Mouse (Mus musculus): ENCODE data around the gene Slc13a5. TPM values are rescaled to one million over a fixed set of nuclear protein-coding genes. Genes with fewer than 3 reads are reported as not detected.

The Slc13a5 gene
- polyA plus RNA-seq (2014; fragmentation: Nextera tagmentation; extraction: Ambion mirVana): 0.21 and 0.29 TPM in 2 replicates

- peaks cover 6% of the 10 kb centered on the region for H3K4me1 ChIP-seq (ENCODE audit: control insufficient read depth, insufficient read depth, low read length)
- peak within 1 kb of the TSS; percentile 30 for H3K4me3 ChIP-seq (ENCODE audit: low read depth, low read length)
- 0 out of 2 replicates have a peak within 1 kb of the TSS, but pooled peaks have one; percentile 34 for H3K9ac ChIP-seq (ENCODE audit: low read length)
- peak within 1 kb of the TSS; percentile 65 for H3K4me2 ChIP-seq
- H3K27ac ChIP-seq (ENCODE audit: low read depth, low read length): no peak within 1 kb of the TSS
- ATAC-seq (ENCODE audit: low FRiP score): peak; percentile 57
- no peaks in the 10 kb centered on the region for H3K9me3 ChIP-seq (ENCODE audit: control insufficient read depth, low read length)
- WGBS: 2% methylated on average over 36 of the region's 36 CpGs
- no peaks in the 10 kb centered on the region for H3K36me3 ChIP-seq (ENCODE audit: control insufficient read depth, insufficient read depth, low read length)
- DNase-seq (ENCODE audit: low spot score, missing footprints): peak; percentile 85
- H3K27me3 ChIP-seq (ENCODE audit: control insufficient read depth, insufficient read depth, low read length): peaks cover 23% of the 10 kb centered on the region
Observed at GRCm38 (mm10) chr11:72266960-72267560, at the start of gene Slc13a5. TSS of gene Slc13a5 (minus strand) at chr11:72267222.

DNA sequence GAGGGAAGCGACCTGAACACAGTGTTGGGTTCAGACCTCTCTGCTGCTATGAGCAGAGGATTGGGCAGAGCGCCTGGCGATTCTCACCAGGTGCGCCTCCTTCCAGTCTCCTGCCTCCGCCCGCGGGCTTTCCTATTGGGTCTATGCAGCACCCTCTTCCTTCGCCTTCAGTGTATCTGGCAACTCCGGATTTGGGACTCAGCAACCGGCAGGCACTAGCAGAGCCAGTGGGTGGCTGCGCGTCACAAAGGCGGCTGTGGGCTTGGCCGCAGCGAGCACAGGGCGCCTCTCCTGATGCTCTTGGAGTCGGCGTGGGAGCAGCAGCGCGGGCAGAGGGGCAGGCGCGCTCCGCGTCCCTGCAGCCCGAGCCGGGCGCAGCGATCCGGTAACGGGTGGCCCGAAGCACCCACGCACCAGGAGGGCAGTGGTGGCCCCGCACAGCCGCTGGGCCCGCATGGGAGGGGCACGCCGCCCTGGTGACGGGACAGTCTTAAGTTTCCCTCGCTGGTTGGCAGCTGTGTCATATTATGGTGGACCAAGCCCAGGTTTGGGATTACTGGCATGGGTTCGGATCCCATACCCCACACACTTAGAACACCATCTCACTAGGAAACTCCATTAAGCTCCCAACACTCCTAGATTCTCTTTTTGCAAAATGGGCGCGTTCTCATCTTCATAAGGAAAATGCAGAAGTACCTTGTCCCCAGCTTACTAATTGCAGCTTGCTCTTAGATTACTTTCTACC is 47.3 kb upstream of the Slc13a5 start, which contains the start of gene Fbxo39:
Fbxo39 (plus strand) TSS at position 294 of the 745 bp plus-strand sequence.
- no peaks in the 10 kb centered on the region for H3K9me3 ChIP-seq (ENCODE audit: control insufficient read depth, low read length)
- peaks cover 14% of the 10 kb centered on the region for H3K27me3 ChIP-seq (ENCODE audit: control insufficient read depth, insufficient read depth, low read length)
- ATAC-seq (ENCODE audit: low FRiP score) (no peak), DNase-seq (ENCODE audit: low spot score, missing footprints) (peak; percentile 79)
- H3K4me3 ChIP-seq (ENCODE audit: low read depth, low read length): peak within 1 kb of the TSS; percentile 22
- 12% methylated on average over 42 of the region's 42 CpGs for WGBS
- H3K36me3 ChIP-seq (ENCODE audit: control insufficient read depth, insufficient read depth, low read length): no peaks in the 10 kb centered on the region
- H3K9ac ChIP-seq (ENCODE audit: low read length): peak within 1 kb of the TSS; percentile 45; the same call in 1 of the 2 replicates
- H3K4me2 ChIP-seq: peak within 1 kb of the TSS; percentile 51
- H3K27ac ChIP-seq (ENCODE audit: low read depth, low read length): no peak within 1 kb of the TSS
- peaks cover 4% of the 10 kb centered on the region; the same call in 1 of the 2 replicates for H3K4me1 ChIP-seq (ENCODE audit: control insufficient read depth, insufficient read depth, low read length)

GRCm38 (mm10) chr11:72311355-72312001 is 44.5 kb upstream of the Slc13a5 start:
- 83% methylated on average over 10 of the region's 10 CpGs for WGBS
- DNase-seq (ENCODE audit: low spot score, missing footprints): peak; percentile 67
- H3K36me3 ChIP-seq (ENCODE audit: control insufficient read depth, insufficient read depth, low read length): no peaks in the 10 kb centered on the region
- peaks cover 4% of the 10 kb centered on the region; the same call in 1 of the 2 replicates for H3K4me1 ChIP-seq (ENCODE audit: control insufficient read depth, insufficient read depth, low read length)
- H3K4me3 ChIP-seq (ENCODE audit: low read depth, low read length): no peak overlapping the region
- no peak overlapping the region for H3K9ac ChIP-seq (ENCODE audit: low read length)
- H3K9me3 ChIP-seq (ENCODE audit: control insufficient read depth, low read length): no peaks in the 10 kb centered on the region
- no peak overlapping the region for H3K4me2 ChIP-seq
- no peak for ATAC-seq (ENCODE audit: low FRiP score)
- peaks cover 14% of the 10 kb centered on the region for H3K27me3 ChIP-seq (ENCODE audit: control insufficient read depth, insufficient read depth, low read length)
- H3K27ac ChIP-seq (ENCODE audit: low read depth, low read length): no peak overlapping the region

DNA sequence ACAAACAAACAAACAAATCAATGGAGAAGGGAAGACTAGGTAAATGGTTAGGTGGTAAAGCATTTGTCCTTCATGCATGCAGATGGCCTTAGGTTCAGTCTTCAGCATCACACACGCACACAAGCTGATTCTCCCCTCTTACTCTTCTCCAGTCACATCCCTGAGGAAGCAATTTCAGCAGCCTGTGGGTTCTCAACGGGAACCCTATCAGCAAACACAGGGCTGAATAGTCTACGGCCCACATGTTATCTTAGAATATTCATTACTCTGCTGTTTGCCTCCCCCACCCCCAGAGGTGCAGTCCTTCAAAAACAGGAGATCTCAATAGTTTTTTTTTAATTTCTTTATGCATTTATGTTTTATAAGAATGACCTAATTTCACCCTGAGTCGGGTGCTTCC is 43.5 kb upstream of the Slc13a5 start:
- Histone ChIP-seq H3K4me1 (ENCODE audit: control insufficient read depth, insufficient read depth, low read length) (peaks cover 4% of the 10 kb centered on the region; the same call in 1 of the 2 replicates), H3K27me3 (ENCODE audit: control insufficient read depth, insufficient read depth, low read length) (peaks cover 14% of the 10 kb centered on the region), H3K4me2 (no peak overlapping the region), H3K36me3 (ENCODE audit: control insufficient read depth, insufficient read depth, low read length) (no peaks in the 10 kb centered on the region), H3K9ac (ENCODE audit: low read length) (no peak overlapping the region), H3K9me3 (ENCODE audit: control insufficient read depth, low read length) (no peaks in the 10 kb centered on the region), H3K4me3 (ENCODE audit: low read depth, low read length) (no peak overlapping the region), H3K27ac (ENCODE audit: low read depth, low read length) (no peak overlapping the region)
- no peak for ATAC-seq (ENCODE audit: low FRiP score)
- DNase-seq (ENCODE audit: low spot score, missing footprints): no peak
- 86% methylated on average over 4 of the region's 4 CpGs for WGBS

DNA sequence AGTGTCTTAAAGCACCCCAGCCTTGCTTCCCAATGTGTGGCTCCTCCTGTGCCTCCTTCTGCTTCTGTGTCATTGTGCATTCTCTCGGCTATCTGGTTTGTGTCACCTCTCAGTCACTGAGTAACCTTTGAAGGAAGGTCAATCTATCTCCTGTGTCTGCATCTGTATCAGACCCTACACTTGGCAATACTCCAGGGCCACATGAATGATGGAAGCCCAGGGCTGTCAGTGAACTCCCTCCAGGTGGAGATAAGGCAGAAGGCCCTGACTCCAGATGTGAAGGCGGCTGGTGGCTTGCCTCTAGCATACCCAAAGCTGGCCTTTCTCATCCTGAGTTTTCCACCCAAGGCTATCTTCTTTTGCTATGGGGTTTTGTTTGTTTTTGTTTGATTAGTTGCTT is 42.0 kb upstream of the Slc13a5 start:
- 81% methylated on average over 2 of the region's 2 CpGs for WGBS
- no peak overlapping the region for H3K4me2 ChIP-seq

DNA sequence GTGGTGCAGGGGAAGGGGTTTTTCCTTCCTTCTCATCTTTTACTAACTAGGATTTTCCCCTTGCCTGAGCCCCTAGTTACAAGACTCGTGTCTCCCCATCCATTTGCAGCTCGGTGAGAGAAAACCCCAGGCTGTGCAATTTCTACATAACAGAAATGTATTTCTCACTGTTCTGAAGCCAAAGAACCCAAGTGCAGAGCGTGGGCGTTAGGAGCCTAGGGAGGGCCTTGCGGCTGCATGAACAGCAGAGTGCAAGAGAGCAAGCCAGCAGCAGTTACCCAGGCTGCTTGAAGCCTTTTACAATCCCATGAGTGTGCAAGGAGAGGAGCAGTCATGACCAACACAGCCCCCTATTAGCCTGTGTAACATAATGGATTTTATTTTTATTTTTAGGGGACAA is 40.4 kb upstream of the Slc13a5 start:
- no peak for ATAC-seq (ENCODE audit: low FRiP score)
- Histone ChIP-seq H3K36me3 (ENCODE audit: control insufficient read depth, insufficient read depth, low read length) (no peaks in the 10 kb centered on the region), H3K9ac (ENCODE audit: low read length) (no peak overlapping the region), H3K4me1 (ENCODE audit: control insufficient read depth, insufficient read depth, low read length) (no peaks in the 10 kb centered on the region), H3K27ac (ENCODE audit: low read depth, low read length) (no peak overlapping the region), H3K4me3 (ENCODE audit: low read depth, low read length) (no peak overlapping the region), H3K4me2 (no peak overlapping the region), H3K9me3 (ENCODE audit: control insufficient read depth, low read length) (no peaks in the 10 kb centered on the region), H3K27me3 (ENCODE audit: control insufficient read depth, insufficient read depth, low read length) (no peaks in the 10 kb centered on the region)
- DNase-seq (ENCODE audit: low spot score, missing footprints): no peak
- WGBS: 87% methylated on average over 5 of the region's 5 CpGs

More for the DNA sequence above, 42.0 kb upstream of the Slc13a5 start:
- DNase-seq (ENCODE audit: low spot score, missing footprints): no peak
- Histone ChIP-seq H3K9me3 (ENCODE audit: control insufficient read depth, low read length) (no peaks in the 10 kb centered on the region), H3K4me1 (ENCODE audit: control insufficient read depth, insufficient read depth, low read length) (no peaks in the 10 kb centered on the region), H3K27me3 (ENCODE audit: control insufficient read depth, insufficient read depth, low read length) (peaks cover 5% of the 10 kb centered on the region; the same call in 1 of the 2 replicates), H3K9ac (ENCODE audit: low read length) (no peak overlapping the region), H3K36me3 (ENCODE audit: control insufficient read depth, insufficient read depth, low read length) (no peaks in the 10 kb centered on the region), H3K4me3 (ENCODE audit: low read depth, low read length) (no peak overlapping the region), H3K27ac (ENCODE audit: low read depth, low read length) (no peak overlapping the region)
- no peak for ATAC-seq (ENCODE audit: low FRiP score)

DNA sequence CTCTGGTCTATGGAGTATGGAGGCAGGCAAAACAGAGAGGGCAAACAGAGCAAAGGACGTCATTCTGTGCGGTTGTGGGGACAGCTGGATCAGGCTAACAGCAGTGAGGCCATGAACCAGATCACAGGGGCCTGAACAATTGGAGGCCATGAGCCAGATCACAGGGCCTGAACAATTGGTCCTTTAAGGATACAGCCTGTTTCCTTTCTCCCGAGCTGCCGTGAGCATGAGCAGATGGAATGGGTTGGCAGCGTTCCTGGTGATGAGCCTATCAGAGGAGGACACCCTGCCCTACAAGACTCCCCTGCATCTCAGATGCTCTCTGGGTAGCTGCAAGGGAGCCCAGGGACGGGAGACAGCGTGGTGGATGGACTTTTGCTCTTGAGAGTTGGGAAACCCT is 35.2 kb upstream of the Slc13a5 start:
- Histone ChIP-seq H3K4me2 (no peak overlapping the region), H3K27me3 (ENCODE audit: control insufficient read depth, insufficient read depth, low read length) (no peaks in the 10 kb centered on the region), H3K9me3 (ENCODE audit: control insufficient read depth, low read length) (no peaks in the 10 kb centered on the region), H3K4me3 (ENCODE audit: low read depth, low read length) (no peak overlapping the region), H3K27ac (ENCODE audit: low read depth, low read length) (no peak overlapping the region), H3K4me1 (ENCODE audit: control insufficient read depth, insufficient read depth, low read length) (no peaks in the 10 kb centered on the region), H3K9ac (ENCODE audit: low read length) (no peak overlapping the region), H3K36me3 (ENCODE audit: control insufficient read depth, insufficient read depth, low read length) (no peaks in the 10 kb centered on the region)
- 82% methylated on average over 7 of the region's 7 CpGs for WGBS
- ATAC-seq (ENCODE audit: low FRiP score): no peak
- DNase-seq (ENCODE audit: low spot score, missing footprints): no peak

GRCm38 (mm10) chr11:72301334-72301733 is 34.3 kb upstream of the Slc13a5 start, which contains the start of gene Xaf1:
TSS of gene Xaf1 (plus strand) at chr11:72301629.
- no peak within 1 kb of the TSS for H3K27ac ChIP-seq (ENCODE audit: low read depth, low read length)
- WGBS: 40% methylated on average over 6 of the region's 6 CpGs
- H3K27me3 ChIP-seq (ENCODE audit: control insufficient read depth, insufficient read depth, low read length): no peaks in the 10 kb centered on the region
- H3K9ac ChIP-seq (ENCODE audit: low read length): no peak within 1 kb of the TSS
- no peak within 1 kb of the TSS for H3K4me3 ChIP-seq (ENCODE audit: low read depth, low read length)
- no peaks in the 10 kb centered on the region for H3K36me3 ChIP-seq (ENCODE audit: control insufficient read depth, insufficient read depth, low read length)
- no peak within 1 kb of the TSS for H3K4me2 ChIP-seq
- ATAC-seq (ENCODE audit: low FRiP score) (no peak), DNase-seq (ENCODE audit: low spot score, missing footprints) (no peak)
- no peaks in the 10 kb centered on the region for H3K4me1 ChIP-seq (ENCODE audit: control insufficient read depth, insufficient read depth, low read length)
- H3K9me3 ChIP-seq (ENCODE audit: control insufficient read depth, low read length): no peaks in the 10 kb centered on the region

- no peaks in the 10 kb centered on the region for H3K27me3 ChIP-seq (ENCODE audit: control insufficient read depth, insufficient read depth, low read length)
- H3K4me1 ChIP-seq (ENCODE audit: control insufficient read depth, insufficient read depth, low read length): no peaks in the 10 kb centered on the region
- H3K9me3 ChIP-seq (ENCODE audit: control insufficient read depth, low read length): no peaks in the 10 kb centered on the region
- ATAC-seq (ENCODE audit: low FRiP score) (no peak), DNase-seq (ENCODE audit: low spot score, missing footprints) (no peak)
- H3K4me3 ChIP-seq (ENCODE audit: low read depth, low read length): no peak overlapping the region
- WGBS: 91% methylated on average over 2 of the region's 2 CpGs
- no peak overlapping the region for H3K4me2 ChIP-seq
- no peaks in the 10 kb centered on the region for H3K36me3 ChIP-seq (ENCODE audit: control insufficient read depth, insufficient read depth, low read length)
- H3K27ac ChIP-seq (ENCODE audit: low read depth, low read length): no peak overlapping the region
- H3K9ac ChIP-seq (ENCODE audit: low read length): no peak overlapping the region
Observed at GRCm38 (mm10) chr11:72293116-72293515, 26.1 kb upstream of the Slc13a5 start.

Measured in midbrain, embryonic 11.5 days (tissue).